8 mouse cellular contexts compared by ENCODE assay signal in genomic region chr8:84947241-84947545, GRCm38 (mm10). TPM values are rescaled to one million over a fixed set of nuclear protein-coding genes. Genes with fewer than 3 reads are reported as not detected.
DNase-seq lines count a peak whose midpoint lies in the region.
"Had no signal": no experiment of that assay in that cellular context is flagged by ENCODE, and none has a peak within 500 bp of the region (broad histone marks: within the 10 kb centered on the region; RNA-seq: fewer than 3 reads in every experiment).

No protein-coding gene starts in this region.

- intact Hi-C loops in gastrocnemius, postnatal 36 days (cut with DNase I), result no loop called here

- peak; percentile 53 for DNase-seq in ovary, postnatal 36 days (ENCODE audit: low spot score)
- DNase-seq in ovary, adult 18-20 months (ENCODE audit: low spot score), result no peak
- peak; percentile 81 for DNase-seq in embryo, embryonic 10.5 days (ENCODE audit: low spot score)
- DNase-seq in kidney, postnatal 14 days, result peak; percentile 63
- peak; percentile 64 for DNase-seq in neural tube, embryonic 10.5 days (ENCODE audit: extremely low spot score, low spot score)
- DNase-seq in gastrocnemius, postnatal 36 days, result no peak
- no peak for DNase-seq in right cerebral cortex, postnatal 25 days

RNA-seq across cellular contexts. Expression of gene Rtbdn, which starts 0.4 kb away (rescaled TPM):
- total RNA-seq in gastrocnemius, postnatal 36 days (2021), result not detected
- total RNA-seq: neutrophil, adult 5-6 weeks had no signal

RNA-seq across cellular contexts. Expression of gene Mast1, which starts 10.0 kb away (rescaled TPM):
- not detected for total RNA-seq in gastrocnemius, postnatal 36 days (2021)

RNA-seq across cellular contexts. Expression of gene Gm49661, which starts 22.0 kb away (rescaled TPM):
- not detected for total RNA-seq in gastrocnemius, postnatal 36 days (2021)
- total RNA-seq: neutrophil, adult 5-6 weeks had no signal

RNA-seq across cellular contexts. Expression of gene Prdx2, which starts 22.2 kb away (rescaled TPM):
- total RNA-seq in gastrocnemius, postnatal 36 days (2021), result 100 to 1,000 TPM; 180 to 196 TPM

RNA-seq across cellular contexts. Expression of gene Rnaseh2a, which starts 22.4 kb away (rescaled TPM):
- total RNA-seq in gastrocnemius, postnatal 36 days (2021), result 10 to 100 TPM; 23.3 to 23.8 TPM

Comparison
In these comparisons a context has a peak if more than half of its experiments do, and no peak if none do; other contexts are left out.
1. DNase-seq: peak in ovary, postnatal 36 days (single experiment), embryo, embryonic 10.5 days (single experiment), kidney, postnatal 14 days (single experiment) and neural tube, embryonic 10.5 days (single experiment); none in ovary, adult 18-20 months (single experiment), gastrocnemius, postnatal 36 days (0 of 2) and right cerebral cortex, postnatal 25 days (single experiment).